ENCODE assay signal across 13 mouse cellular contexts in the genomic region with DNA sequence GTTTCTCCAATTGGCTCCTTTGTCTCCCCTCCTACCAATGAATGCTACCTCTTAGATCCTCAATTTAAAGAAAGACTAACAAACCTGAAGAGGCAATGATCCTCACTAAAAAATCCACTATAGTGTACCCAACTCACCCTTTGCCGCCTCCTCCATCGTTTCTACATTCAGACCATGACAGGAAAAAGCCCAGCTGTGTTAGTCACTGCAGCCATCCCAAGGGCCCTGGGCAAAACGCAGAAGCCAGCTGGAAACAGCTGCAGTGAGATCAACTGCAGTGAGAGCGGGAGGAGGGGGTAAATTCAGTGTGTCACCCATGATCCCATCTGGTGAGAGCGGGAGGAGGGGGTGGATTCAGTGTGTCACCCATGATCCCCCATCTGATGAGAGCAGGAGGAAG. TPM values are rescaled to one million over a fixed set of nuclear protein-coding genes. Genes with fewer than 3 reads are reported as not detected.
DNase-seq lines count a peak whose midpoint lies in the region; ATAC-seq and TF ChIP-seq lines count a peak whose summit lies in the region.
"Had no signal": no experiment of that assay in that cellular context is flagged by ENCODE, and none has a peak within 500 bp of the region (broad histone marks: within the 10 kb centered on the region; RNA-seq: fewer than 3 reads in every experiment).

No protein-coding gene starts in this region.

- H3K9me3 ChIP-seq in kidney, embryonic 16.5 days (ENCODE audit: low read length) = no peaks in the 10 kb centered on the region
- no peaks in the 10 kb centered on the region for H3K9me3 ChIP-seq in embryonic facial prominence, embryonic 14.5 days (ENCODE audit: control insufficient read depth, low read length)
- H3K9me3 ChIP-seq: lung, embryonic 15.5 days had no signal

- 37% methylated on average over 5 of the region's 5 CpGs for WGBS in kidney, embryonic 16.5 days
- 64% methylated on average over 5 of the region's 5 CpGs for WGBS in kidney, adult 2 months
- WGBS in embryonic facial prominence, embryonic 14.5 days = 40% methylated on average over 5 of the region's 5 CpGs

- no peak for TF ChIP-seq POLR2A in kidney, adult 2 months (IDR thresholded peaks at IDR 0.05; ENCODE audit: low read depth, low read length)

- peaks cover 45% of the 10 kb centered on the region for H3K4me1 ChIP-seq in kidney, embryonic 16.5 days (ENCODE audit: insufficient read depth, low read length)
- peaks cover 6% of the 10 kb centered on the region; the same call in 1 of the 2 replicates for H3K4me1 ChIP-seq in kidney, adult 2 months (ENCODE audit: control insufficient read depth, insufficient read depth, low read length)
- H3K4me1 ChIP-seq in embryonic facial prominence, embryonic 14.5 days (ENCODE audit: control insufficient read depth, insufficient read depth, low read length) = peaks cover 10% of the 10 kb centered on the region

- H3K27me3 ChIP-seq in kidney, embryonic 16.5 days (ENCODE audit: insufficient read depth, low read length) = no peaks in the 10 kb centered on the region
- H3K27me3 ChIP-seq in kidney, adult 2 months (replicated peaks; ENCODE audit: control insufficient read depth, insufficient read depth, low read length) = no peaks in the 10 kb centered on the region
- no peaks in the 10 kb centered on the region for H3K27me3 ChIP-seq in embryonic facial prominence, embryonic 14.5 days (replicated peaks; ENCODE audit: control insufficient read depth, insufficient read depth, low read length)
- H3K27me3 ChIP-seq: lung, embryonic 15.5 days had no signal

- no peak overlapping the region for H3K9ac ChIP-seq in kidney, embryonic 16.5 days (replicated peaks; ENCODE audit: low read length)
- no peak overlapping the region for H3K9ac ChIP-seq in embryonic facial prominence, embryonic 14.5 days (ENCODE audit: low read depth, low read length)
- H3K9ac ChIP-seq: lung, embryonic 15.5 days had no signal

- ATAC-seq in kidney, embryonic 16.5 days (ENCODE audit: low FRiP score, low TSS enrichment) = no peak
- no peak for ATAC-seq in embryonic facial prominence, embryonic 14.5 days (ENCODE audit: low read depth)
- ATAC-seq in inflammation-experienced regulatory T-cells, adult 6 months = no peak
- ATAC-seq: hindbrain, postnatal 0 days had no signal

- intact Hi-C loops in heart, postnatal 36 days (cut with DNase I) = no loop called here

- no peaks in the 10 kb centered on the region for H3K36me3 ChIP-seq in kidney, embryonic 16.5 days (ENCODE audit: insufficient read depth, low read length)
- H3K36me3 ChIP-seq in kidney, adult 2 months (ENCODE audit: control insufficient read depth, insufficient read depth, low read length) = no peaks in the 10 kb centered on the region
- no peaks in the 10 kb centered on the region for H3K36me3 ChIP-seq in embryonic facial prominence, embryonic 14.5 days (ENCODE audit: control insufficient read depth, insufficient read depth, low read length)
- H3K36me3 ChIP-seq: lung, embryonic 15.5 days had no signal

- no peak overlapping the region for H3K4me2 ChIP-seq in kidney, embryonic 16.5 days (replicated peaks; ENCODE audit: low read depth, low read length)
- H3K4me2 ChIP-seq in embryonic facial prominence, embryonic 14.5 days (ENCODE audit: low read depth, low read length) = no peak overlapping the region
- H3K4me2 ChIP-seq: lung, embryonic 15.5 days had no signal

- H3K27ac ChIP-seq in kidney, embryonic 16.5 days (ENCODE audit: low read length) = 0 out of 2 replicates have a peak overlapping the region, but pooled peaks have one; percentile 12
- H3K27ac ChIP-seq in kidney, adult 2 months (ENCODE audit: insufficient read depth, low read depth, low read length) = no peak overlapping the region
- no peak overlapping the region for H3K27ac ChIP-seq in embryonic facial prominence, embryonic 14.5 days (replicated peaks; ENCODE audit: low read depth, low read length)
- H3K27ac ChIP-seq: hindbrain, postnatal 0 days; lung, embryonic 15.5 days had no signal

- TF ChIP-seq CTCF in kidney, adult 2 months (conservative IDR thresholded peaks at IDR 0.05; ENCODE audit: insufficient read depth, insufficient read length, low read depth, low read length) = no peak

- no peak for DNase-seq in kidney, adult 2 months
- DNase-seq in 3T3-L1 (ENCODE audit: low read depth, low spot score) = peak; percentile 61
- peak; percentile 64 for DNase-seq in embryonic facial prominence, embryonic 14.5 days (ENCODE audit: low spot score)
- peak; percentile 41 to 47 for DNase-seq in heart, postnatal 36 days
- DNase-seq in adrenal gland, postnatal 10 days = no peak
- DNase-seq in adrenal gland, adult 2 months = no peak
- DNase-seq: cerebellum, postnatal 36 days; layer of hippocampus, adult 9-11 months had no signal

- no peak overlapping the region for H3K4me3 ChIP-seq in kidney, embryonic 16.5 days (ENCODE audit: low read length)
- no peak overlapping the region for H3K4me3 ChIP-seq in kidney, adult 2 months (ENCODE audit: insufficient read depth, low read depth, low read length)
- H3K4me3 ChIP-seq in embryonic facial prominence, embryonic 14.5 days (ENCODE audit: low read depth, low read length) = no peak overlapping the region
- H3K4me3 ChIP-seq: erythroblast, embryonic 14.5 days; lung, embryonic 15.5 days had no signal

RNA-seq across cellular contexts. Expression of a gene that starts 28.0 kb away (rescaled TPM):
- polyA plus RNA-seq in kidney, embryonic 16.5 days (2015; fragmentation: Nextera tagmentation; extraction: Ambion mirVana) = 49.1 and 50.2 TPM in 2 replicates
- 18.7 and 20.3 TPM in 2 replicates for polyA plus RNA-seq in kidney, adult 2 months (2012; rRNA removed)
- polyA plus RNA-seq in embryonic facial prominence, embryonic 14.5 days (2014; fragmentation: Nextera tagmentation; extraction: Ambion mirVana) = 97.4 and 107 TPM in 2 replicates
- 100 to 1,000 TPM in 1 of 2 experiments, 10 to 100 TPM in 1; 91.7 to 107 TPM for total RNA-seq in heart, postnatal 36 days (2021)
- not detected for polyA plus RNA-seq in inflammation-experienced regulatory T-cells, adult 6 months (2017; shearing (Covaris generic))
- total RNA-seq in adrenal gland, postnatal 10 days (2021) = 10 to 100 TPM; 64.8 to 89.9 TPM
- 10 to 100 TPM; 56.1 to 68.7 TPM for total RNA-seq in adrenal gland, adult 2 months (2021)
- polyA plus RNA-seq in adrenal gland, adult 2 months (2012; rRNA removed) = 53.8 and 74.8 TPM in 2 replicates
- polyA plus RNA-seq: erythroblast, embryonic 14.5 days had no signal

Comparison
In these comparisons a context has a peak if more than half of its experiments do, and no peak if none do; other contexts are left out.
1. DNase-seq: peak in 3T3-L1 (single experiment), embryonic facial prominence, embryonic 14.5 days (single experiment) and heart, postnatal 36 days (2 of 2); none in kidney, adult 2 months (single experiment), adrenal gland, postnatal 10 days (single experiment) and adrenal gland, adult 2 months (single experiment).
2. RNA of a gene that starts 28.0 kb away (polyA plus RNA-seq): 97.4 to 107 TPM in embryonic facial prominence, embryonic 14.5 days, 53.8 to 74.8 TPM in adrenal gland, adult 2 months, 49.1 to 50.2 TPM in kidney, embryonic 16.5 days and 18.7 to 20.3 TPM in kidney, adult 2 months; not detected in inflammation-experienced regulatory T-cells, adult 6 months; every median in the first group is over 10 times any median in the second.